Mouse (Mus musculus): ENCODE measurements around the gene Hoxd13. TPM values are rescaled to one million over a fixed set of nuclear protein-coding genes. Genes with fewer than 3 reads are reported as not detected.
A peak's percentile ranks its signal among the peaks of the same experiment; 100 is the strongest.

Hoxd13 gene
- total RNA-seq, 4 experiments from 2014 or later: not detected

DNA sequence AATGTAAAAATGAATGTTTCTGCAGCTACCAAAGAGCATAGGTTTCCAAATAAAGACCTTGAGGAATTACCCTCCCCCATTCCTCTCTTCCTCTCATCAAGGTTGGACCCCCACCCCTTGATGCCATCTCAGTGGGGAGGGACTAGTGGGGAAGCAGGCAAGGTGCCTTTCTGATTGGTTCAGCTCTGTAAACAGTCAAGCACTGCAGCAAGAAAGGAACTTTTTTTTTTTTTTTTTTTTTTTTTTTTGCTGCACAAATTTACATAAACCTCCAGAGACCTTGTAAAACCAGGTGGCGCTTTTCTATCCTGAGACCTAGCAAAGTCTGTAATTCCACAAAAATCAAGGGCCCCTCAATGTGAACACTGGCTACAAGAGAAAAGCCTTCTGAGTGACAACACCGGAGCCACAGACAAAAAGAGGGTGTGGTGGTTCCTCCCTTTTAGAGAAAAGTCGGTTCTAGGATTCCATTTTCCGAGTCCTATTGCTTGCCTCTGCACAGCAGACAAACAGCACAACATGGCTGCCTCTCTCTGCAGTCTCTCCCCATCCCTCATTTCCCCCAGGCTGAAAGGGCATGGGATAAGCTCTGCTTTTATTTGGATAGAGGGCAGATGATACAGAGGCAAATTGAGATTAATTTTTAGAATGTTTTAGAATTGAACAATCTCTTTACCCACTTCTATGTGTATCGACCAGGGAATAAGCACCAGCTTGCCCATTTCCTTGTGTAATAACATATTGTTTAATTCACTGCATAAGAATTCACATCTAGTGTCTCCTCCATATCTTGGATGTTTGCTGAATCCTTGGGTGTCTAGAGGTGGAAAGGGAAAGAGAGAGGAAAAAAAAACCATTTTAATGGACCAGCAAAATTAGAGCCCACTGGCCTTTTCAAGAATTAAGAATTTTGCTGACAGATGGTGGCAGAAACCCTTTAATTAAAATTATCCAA, 41.6 kb downstream of the Hoxd13 start:
- no peak for DNase-seq

DNA sequence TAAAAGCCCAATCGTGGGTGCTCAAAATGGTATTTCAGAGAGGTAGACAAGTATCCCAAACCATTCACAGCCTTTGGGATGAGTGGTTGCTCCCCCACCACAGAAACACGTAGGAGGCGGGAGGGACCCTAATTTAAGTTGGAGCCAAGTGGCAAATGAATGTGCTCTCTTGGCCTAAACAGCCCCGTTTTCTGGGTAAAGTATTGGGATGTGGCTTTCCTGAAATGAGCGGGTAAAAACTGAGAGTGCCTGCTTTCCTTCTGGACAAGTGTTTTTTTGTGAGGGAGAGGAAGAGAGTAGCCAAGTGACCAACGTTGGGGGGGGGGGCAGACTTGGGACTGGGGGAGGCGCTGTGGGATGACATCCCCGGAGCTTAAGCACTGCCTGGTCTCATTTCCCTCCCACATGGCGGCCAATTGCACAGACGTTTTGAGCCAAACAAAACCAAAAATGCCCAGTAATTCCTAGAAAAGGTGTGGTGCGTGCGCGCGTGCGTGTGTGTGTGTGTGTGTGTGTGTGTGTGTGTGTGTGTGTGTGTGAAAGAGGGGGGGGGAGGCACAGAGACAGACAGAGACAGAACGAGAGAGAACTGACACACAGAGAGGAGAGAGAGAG, 42.9 kb downstream of the Hoxd13 start:
- DNase-seq: no peak

DNA sequence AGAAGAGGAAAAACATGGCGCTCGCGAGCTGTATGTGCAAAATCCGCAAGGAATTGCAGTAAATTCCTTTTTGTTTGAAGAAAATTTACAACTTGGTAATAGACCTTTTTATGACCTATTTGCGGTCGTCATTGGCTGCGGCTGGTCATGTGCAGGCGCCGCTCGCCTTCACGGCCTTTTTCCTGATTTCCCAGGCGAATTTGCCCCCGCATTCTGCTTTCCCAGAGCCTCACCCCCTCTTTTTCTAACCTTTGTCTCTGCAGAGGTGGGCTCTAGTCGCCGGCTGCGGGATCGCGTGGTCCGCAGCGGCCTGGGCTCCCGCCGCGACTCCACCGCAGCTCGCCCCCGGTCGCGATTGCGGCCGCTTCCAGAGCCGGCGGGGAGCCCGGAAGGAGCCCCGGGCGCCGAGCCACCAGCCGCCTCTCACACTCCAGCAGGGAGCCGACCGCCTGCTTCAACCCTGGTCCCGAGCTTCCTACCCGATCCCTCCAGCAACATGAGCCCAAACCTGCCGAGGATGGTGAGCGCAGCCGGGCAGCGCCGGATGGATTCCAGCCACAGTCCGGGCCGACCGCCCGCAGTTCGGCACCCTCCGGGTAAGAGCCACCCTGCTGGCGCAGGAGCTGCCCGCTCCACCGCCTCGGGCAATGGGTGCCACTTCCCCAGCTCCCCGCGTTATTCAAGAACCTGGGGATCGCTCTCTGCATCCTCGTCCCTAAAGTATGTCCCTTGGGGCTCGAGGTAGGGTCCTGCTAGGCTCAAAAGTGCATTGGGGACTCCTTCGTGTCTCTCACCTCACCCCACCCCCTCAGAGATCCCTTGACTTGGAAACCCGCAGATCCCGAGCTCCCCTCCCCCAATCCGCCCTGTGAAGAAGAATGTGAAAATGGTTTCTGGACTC, 43.9 kb downstream of the Hoxd13 start, which contains the start of the genes Hoxd3 and Hoxd4:
TSS of gene Hoxd3 (plus strand) at position 207 of the 901 bp plus-strand sequence.
TSS of gene Hoxd4 (plus strand) at position 209 of the 901 bp plus-strand sequence.
- DNase-seq: peak; percentile 55

DNA sequence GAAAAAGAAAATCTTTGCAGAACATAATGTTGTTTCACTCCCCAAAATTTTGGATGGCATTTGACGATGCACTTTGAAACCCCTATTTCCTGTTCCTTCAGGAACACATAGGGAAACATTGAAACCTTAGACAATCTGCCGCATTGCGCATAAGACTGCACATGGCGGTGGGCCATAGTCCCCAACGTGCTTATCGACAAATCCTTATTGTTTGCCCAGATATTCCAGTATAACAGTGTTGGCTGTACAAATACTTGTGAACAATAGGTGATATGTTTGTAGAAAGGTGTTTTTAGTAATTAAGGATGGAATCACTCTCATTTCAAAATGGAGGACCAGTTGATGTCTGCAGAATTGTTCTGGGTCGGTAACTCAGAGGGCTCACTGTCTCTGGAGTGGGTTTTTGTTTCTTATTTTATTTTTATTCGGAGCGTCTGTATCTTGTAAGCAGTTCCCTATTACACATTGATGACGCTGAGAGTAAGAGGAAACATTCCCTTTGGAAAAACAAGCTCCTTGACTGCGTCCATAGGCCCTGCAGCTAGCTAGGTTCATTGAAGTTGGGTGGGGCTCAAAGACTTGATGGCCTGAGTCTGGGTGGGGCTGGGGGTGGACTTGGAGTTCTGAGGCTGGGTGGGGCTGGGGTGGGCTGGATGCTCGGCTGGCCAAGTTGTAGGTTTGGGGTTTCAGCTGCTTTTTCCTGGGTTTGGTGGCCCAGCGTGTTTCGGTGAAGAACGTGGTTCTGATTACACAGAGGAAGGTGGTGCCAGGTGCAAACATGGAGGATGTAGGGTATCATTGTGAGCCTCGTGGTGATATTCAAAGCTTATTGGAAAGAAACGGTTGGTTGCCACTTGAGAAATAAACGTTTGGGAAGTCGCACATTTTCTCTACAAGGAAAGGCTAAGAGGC, 45.4 kb downstream of the Hoxd13 start:
- no peak for DNase-seq

DNA sequence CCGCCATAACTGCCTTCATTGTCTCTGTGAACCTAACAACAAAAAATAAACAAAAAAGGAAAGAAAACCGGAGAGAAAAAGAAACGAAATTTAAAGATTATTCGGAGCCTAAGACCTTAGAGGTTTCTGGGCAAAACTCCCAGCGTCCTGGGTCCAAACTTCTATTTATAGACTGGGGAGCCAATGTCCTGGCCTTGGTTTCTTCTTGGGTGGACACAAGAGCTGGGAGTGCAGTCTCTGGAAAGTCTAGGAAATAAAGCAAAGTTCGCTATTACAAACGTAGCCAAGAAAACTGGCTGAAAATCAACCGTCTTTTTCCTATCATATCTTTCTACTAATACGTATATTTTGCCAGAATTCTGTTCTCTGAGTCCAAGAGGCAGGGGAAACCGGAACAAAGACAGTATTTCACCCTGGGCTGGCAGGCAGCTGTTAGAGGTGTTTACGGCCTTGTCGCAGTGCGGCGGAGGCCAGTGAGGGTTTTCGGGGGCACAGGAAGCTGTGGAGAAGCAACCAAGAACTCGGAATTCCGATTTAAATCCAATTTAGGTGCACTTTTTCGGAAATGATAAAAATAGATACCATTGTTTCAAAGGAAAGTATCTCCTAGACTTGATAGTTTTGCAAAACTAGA, 46.2 kb downstream of the Hoxd13 start:
- DNase-seq: no peak

DNA sequence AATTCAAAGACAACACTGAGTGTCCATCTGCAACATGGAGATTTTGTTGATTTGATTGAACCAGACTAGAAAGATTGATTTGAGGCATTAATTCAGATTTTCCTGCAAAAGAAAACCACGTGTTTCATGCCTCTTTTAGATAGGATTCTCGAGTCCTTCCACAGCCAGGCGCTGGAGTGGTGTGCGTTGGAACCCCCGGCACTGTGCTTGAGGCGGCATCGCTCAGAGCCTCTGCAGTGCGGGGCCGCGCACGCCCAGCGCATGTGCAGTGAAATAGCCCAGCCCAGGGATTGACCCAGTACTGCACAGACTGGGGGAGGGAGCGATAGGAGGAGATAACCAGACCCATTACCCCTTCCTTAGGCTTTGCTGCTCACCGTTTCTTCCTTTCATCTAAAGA, 46.8 kb downstream of the Hoxd13 start:
- DNase-seq: peak; percentile 45

DNA sequence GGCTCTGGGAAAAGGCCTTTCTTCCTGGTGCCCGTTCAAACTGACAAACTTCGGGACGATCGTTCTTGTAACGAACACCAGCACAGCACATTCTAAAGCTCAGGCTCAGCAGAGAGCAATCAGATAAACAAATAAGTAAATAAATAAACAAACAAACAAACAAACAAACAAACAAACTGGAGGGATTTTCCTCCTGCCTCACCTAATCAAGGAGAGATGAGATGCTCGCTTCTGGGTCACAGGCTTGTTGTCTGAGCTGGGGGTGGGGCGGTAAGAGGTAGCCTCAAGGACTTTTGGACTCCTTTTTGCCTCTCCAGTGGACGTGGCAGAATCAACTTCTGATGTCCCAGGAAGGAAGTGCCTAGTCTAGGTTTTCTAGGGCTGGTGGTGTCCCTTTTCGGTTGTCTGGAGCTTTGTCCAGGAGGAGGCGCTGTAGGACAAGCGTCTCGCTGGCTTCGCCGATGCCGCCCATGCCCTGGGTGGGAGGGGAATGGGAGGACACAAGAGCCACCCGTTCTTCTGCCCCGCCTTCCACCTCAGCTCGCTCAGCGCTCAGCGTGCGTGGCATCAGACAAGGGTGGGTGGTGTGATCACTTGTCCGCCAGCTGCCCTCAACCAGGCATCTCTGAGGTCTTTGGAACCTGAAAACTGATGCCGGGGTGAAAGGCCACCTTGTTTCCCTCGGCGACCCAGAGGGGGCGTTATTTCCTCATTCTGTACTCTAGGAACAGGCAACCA, 47.6 kb downstream of the Hoxd13 start:
- DNase-seq: peak; percentile 88

DNA sequence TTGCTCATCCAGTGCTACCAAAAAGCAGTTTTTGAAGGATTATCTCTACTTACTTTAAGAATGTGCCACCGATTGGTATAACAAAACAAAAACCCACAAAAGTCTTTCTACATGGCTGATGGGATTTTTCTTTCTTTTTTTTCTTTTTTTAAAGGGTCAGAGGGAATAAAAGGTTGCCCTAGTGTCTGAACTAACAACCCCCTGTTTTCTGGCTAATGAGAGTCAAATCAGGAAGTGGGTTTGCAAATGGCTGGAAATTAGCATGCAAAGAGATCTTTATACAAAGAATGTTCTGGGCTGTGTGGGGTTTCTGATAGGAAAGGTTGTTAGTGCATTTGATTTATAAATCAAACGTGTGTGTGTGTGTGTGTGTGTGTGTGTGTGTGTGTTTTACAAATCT, 52.3 kb downstream of the Hoxd13 start:
- no peak for DNase-seq

DNA sequence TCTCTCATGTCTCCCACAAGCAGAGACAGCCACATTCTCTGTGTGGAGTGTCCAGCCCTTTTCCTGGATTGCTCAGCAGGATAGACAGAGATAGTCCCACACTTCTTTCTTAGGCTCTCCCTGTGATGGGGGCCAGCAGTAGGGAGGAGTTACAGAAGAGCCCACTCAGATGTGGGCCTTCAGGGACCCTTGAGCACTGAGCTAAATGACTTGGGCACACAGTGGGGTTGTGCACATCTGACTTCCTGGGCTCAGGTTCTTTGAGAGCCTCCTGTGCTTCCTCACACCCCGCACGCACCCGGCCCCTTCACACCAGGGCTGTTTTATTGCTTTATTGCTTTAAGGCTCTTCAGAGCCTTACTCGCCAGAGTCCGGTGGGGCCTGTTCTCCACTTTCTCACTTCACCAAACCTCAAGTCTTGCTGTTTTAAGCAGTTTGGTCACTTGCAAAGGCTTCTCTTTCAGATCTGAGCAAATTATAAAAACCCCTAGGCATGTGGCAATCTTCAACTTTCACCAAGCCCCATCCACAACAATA, 52.9 kb downstream of the Hoxd13 start:
- DNase-seq: no peak

Small RNAs within 50 kb of the gene (microRNA-seq; reads per million reads assigned to microRNA genes)
- gene Gm44463: 0 reads per million in 2 experiments

Other genes starting within 250 kb of the Hoxd13 start
- 10 to 100 TPM; 14.7 to 18.8 (median 17.2) TPM for gene Lnpk, start 88.9 kb upstream of the Hoxd13 start, total RNA-seq (2022)
- gene Evx2, start 8.8 kb upstream of the Hoxd13 start, total RNA-seq (2022): not detected
- not detected for gene Hoxd12, start 6.7 kb downstream of the Hoxd13 start, total RNA-seq (2022)
- gene Hoxd11, start 11.2 kb downstream of the Hoxd13 start, total RNA-seq (2022): not detected
- gene Hoxd10, start 23.6 kb downstream of the Hoxd13 start, total RNA-seq (2022): not detected
- 1 to 10 TPM; 6.5 to 9.2 (median 7.0) TPM for gene Hoxd9, start 29.4 kb downstream of the Hoxd13 start, total RNA-seq (2022)
- 10 to 100 TPM; 33.3 to 45.8 (median 36.6) TPM for gene Hoxd8, start 36.3 kb downstream of the Hoxd13 start, total RNA-seq (2022)
- 1 to 10 TPM in 3 of 4 experiments, under 1 TPM in 1; 0.73 to 1.9 (median 1.5) TPM for gene Hoxd3, start 43.6 kb downstream of the Hoxd13 start, total RNA-seq (2022)
- gene Hoxd4, start 43.6 kb downstream of the Hoxd13 start, total RNA-seq (2022): 10 to 100 TPM; 16.8 to 37.2 (median 31.3) TPM
- gene Gm28230, start 58.4 kb downstream of the Hoxd13 start, total RNA-seq (2022): 1 to 10 TPM; 1.3 to 3.6 (median 3.2) TPM
- gene Hoxd1, start 94.7 kb downstream of the Hoxd13 start, total RNA-seq (2022): not detected
- 10 to 100 TPM; 55.4 to 98.2 (median 75.5) TPM for gene Mtx2, start 157.5 kb downstream of the Hoxd13 start, total RNA-seq (2022)

Data from adrenal gland, adult 8-10 months (tissue).